Mouse (Mus musculus) embryonic fibroblast, embryonic 13.5 days (primary cell): ENCODE results near the gene Sgsm3. TPM values are rescaled to one million over a fixed set of nuclear protein-coding genes. Genes with fewer than 3 reads are reported as not detected.
A peak's percentile ranks its signal among the peaks of the same experiment; 100 is the strongest.

Experiments used
- H3K27ac ChIP-seq: 2 replicates; pipeline ENCODE4 v1.5.1; 2012; ENCODE audit warnings: low read length, control low read depth, inconsistent platforms; ENCODE audit not compliant: insufficient read depth
- H3K4me1 ChIP-seq: 2 replicates; pipeline ENCODE4 v1.6.1; 2011; ENCODE audit warnings: low read length; ENCODE audit not compliant: control insufficient read depth, insufficient read depth
- H3K4me3 ChIP-seq: 2 replicates; pipeline ENCODE4 v1.5.1; 2011; ENCODE audit warnings: mild to moderate bottlenecking, control low read depth, low read length; ENCODE audit not compliant: insufficient read depth
- CTCF ChIP-seq: IDR thresholded peaks from 2 replicates; pipeline ENCODE4 v1.5.1; 2011; ENCODE audit warnings: mild to moderate bottlenecking, control low read depth, low read length, moderate library complexity, borderline replicate concordance; ENCODE audit not compliant: insufficient read depth
- POLR2A ChIP-seq: IDR thresholded peaks from 2 replicates; pipeline ENCODE4 v1.6.1; 2011; ENCODE audit warnings: low read depth, mild to moderate bottlenecking, control low read depth, low read length, moderate library complexity
- polyA plus RNA-seq: library from polyadenylated mRNA; stranded (reverse); fragments of >200 nt; gene quantifications from 2 replicates; pipeline ENCODE4 v1.2.4, GENCODE M21; 2011; ENCODE audit warnings: low read depth; ENCODE audit not compliant: missing spikeins, insufficient read length

The Sgsm3 gene
- polyA plus RNA-seq, 1 experiment = 18.1 TPM

GRCm38 (mm10) chr15:81016488-81016887, 38.9 kb downstream of the Sgsm3 start:
- Histone ChIP-seq H3K27ac (no peak overlapping the region), H3K4me1 (no peaks in the 10 kb centered on the region), H3K4me3 (no peak overlapping the region)
- no peak for TF ChIP-seq POLR2A
- no peak for TF ChIP-seq CTCF

DNA sequence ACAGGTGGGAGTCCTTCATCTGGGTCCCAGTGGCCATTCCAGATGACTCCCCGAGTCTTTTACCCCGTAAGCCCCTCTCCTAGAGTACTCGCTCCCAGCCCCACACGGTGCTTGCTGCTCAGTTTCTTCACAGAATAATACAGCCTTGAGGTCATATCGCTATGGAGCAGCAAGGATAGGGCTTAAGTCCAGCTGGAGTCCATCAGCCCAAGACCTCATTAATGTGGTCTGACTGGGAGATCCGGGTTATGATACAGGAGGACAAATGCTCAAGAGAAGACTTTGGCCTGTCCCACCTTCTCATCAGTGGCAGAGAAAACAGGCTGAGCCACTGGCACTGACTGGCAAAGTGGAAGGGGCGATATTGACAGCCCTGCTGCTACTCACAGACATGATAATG, 39.7 kb downstream of the Sgsm3 start:
- H3K27ac ChIP-seq = no peak overlapping the region
- H3K4me1 ChIP-seq = no peaks in the 10 kb centered on the region
- TF ChIP-seq POLR2A (no peak), CTCF (no peak)
- H3K4me3 ChIP-seq = no peak overlapping the region

DNA sequence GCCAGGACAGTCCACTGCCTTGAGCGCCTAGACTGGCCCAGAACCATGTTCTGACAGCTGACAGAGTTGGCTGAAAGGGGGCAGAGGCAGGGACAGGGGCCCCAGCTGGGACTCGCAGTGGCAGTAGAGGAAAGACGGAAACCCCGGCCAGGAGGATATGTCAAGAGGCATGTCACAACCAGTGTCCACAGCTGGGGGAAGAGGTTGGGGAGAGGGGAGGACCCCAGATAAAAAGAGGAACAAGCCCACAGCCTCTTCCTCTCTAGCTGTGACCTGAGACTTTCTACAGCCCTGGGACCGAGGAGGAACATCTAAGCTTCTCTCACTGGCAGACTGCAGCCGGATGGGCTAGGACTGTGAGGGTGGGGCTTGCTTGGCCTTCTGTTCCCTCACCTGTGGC, 43.8 kb downstream of the Sgsm3 start:
- Histone ChIP-seq H3K4me1 (no peaks in the 10 kb centered on the region), H3K27ac (no peak overlapping the region), H3K4me3 (no peak overlapping the region)
- TF ChIP-seq POLR2A (no peak), CTCF (no peak)

DNA sequence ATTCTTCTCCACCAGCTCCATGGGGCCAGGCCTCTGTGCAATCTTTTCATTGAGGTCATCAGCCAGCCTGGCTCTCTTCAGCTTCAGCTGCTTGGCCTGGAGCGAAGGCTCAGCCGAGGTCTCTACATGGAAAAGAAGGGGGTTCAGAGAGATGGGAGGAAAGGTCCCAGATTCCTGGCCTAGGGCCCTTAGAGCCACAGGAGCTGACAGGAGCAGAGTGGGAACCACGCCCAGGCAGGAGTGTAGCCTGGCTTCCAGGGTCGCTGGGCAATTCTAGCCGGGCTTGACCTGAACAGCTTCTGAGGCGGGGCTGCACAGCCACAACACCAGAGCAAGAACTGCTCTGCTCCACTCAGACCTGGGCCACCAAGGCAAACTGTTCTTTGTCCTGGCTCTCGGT, 44.9 kb downstream of the Sgsm3 start:
- no peak overlapping the region for H3K4me3 ChIP-seq
- TF ChIP-seq CTCF (no peak), POLR2A (no peak)
- H3K4me1 ChIP-seq = no peaks in the 10 kb centered on the region
- no peak overlapping the region for H3K27ac ChIP-seq

DNA sequence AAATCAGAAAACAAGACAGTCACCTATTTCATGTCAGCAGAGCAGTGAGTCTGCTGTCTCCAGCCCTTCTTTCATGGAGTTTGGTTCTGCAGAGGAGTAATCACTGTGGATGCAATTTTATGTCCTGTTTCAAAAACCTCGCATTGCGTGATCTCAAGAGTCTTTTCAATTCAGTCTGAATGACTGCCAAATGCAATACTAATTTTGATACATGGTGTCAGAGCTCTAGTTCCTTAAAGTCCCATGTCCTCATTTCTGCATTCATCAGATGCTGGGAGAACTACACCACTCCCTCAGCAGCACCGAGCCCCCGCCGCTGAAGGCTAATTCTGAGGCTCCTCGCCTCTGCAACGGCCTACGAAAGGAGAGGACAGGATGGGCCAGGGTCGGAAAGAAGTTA, 46.3 kb downstream of the Sgsm3 start:
- Histone ChIP-seq H3K4me3 (no peak overlapping the region), H3K4me1 (peaks cover 5% of the 10 kb centered on the region), H3K27ac (no peak overlapping the region)
- TF ChIP-seq CTCF = no peak
- no peak for TF ChIP-seq POLR2A

DNA sequence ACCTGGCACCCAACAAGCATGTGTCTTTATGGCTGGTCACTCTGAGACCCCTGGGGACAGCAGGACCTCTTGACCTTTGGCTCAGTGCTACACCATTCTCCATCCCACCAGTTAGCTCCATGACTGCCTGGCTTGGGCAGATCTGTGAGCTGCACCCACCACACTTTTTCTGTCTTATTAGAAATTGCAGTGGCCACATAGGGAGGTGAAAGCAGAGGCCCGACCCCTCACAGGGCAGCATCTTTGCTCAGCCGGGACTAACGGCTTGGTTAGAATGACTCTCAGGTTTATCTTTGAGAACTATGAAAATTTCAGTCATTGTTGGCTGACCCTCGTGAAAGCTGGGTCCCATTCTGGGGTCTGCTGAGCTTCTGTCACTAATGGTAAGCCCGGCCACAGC, 49.3 kb downstream of the Sgsm3 start:
- Histone ChIP-seq H3K4me3 (no peak overlapping the region), H3K27ac (no peak overlapping the region), H3K4me1 (peaks cover 5% of the 10 kb centered on the region)
- TF ChIP-seq POLR2A = no peak
- TF ChIP-seq CTCF = no peak

DNA sequence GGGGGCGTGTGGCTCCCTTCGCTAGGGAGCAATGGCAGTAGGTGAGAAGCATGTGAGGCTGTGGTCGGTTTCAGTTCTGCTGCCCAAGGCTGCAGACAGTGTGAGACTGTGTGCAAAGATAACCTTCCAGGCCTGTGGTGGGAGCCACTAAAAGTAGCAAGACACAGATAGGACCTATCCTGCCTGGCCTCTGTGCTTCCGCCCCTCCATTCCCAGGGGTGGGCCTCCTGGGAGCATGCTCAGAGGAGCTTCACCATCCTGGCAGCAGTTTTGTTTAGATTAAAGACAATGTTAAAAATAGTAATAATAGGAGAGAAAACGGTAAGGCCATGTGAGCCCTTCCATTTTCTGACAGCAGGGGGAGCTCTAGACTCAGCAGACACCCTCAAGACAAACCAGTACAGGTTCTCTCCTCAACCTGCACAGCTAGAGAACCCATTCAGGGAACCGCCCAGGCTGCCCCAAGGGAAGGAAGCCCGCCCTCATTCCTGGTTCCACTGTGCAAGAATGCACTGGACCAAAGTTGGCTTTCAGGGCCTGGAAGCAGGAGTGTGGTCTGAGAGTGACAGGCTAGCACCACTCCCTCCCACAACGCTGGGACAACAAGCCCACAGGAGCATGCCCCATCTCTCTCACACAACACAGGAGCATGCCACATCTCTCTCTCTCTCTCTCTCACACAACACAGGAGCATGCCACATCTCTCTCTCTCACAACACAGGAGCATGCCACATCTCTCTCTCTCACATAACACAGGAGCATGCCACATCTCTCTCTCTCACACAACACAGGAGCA, 50.0 kb downstream of the Sgsm3 start:
- Histone ChIP-seq H3K4me3 (no peak overlapping the region), H3K27ac (peak overlapping the region; percentile 3; the same call in 1 of the 2 replicates), H3K4me1 (peaks cover 5% of the 10 kb centered on the region)
- TF ChIP-seq POLR2A (no peak), CTCF (peak; percentile 50; the same call in 1 of the 2 replicates)

DNA sequence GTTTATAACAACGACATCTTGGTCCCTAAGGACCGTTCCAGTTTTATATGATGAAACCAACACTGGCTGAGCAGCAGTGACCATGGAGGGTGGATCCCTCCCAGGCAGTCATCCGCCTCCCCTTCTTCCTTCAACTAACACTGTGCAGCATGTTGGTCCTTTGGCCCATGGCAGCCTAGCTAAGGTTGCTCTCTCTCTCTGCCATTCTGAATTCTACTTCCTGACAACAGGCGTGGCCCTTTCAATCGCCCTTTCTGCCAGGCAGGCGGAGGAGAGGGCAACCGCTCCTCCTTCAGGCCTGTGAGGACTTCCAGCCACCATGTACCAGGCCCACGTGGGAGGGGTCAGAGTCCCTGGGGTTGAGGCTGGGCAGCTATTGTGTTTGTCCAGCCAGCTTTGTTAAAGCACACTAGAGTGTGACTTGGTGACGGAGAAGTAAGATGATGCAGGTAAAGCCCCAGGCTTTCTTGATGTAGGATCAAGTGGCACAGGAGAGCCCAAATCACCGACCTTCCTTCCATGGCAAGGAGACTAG, 53.4 kb downstream of the Sgsm3 start:
- no peak overlapping the region for H3K4me3 ChIP-seq
- TF ChIP-seq CTCF = no peak
- no peak for TF ChIP-seq POLR2A
- H3K4me1 ChIP-seq = peaks cover 17% of the 10 kb centered on the region
- no peak overlapping the region for H3K27ac ChIP-seq

- Histone ChIP-seq H3K27ac (no peak overlapping the region), H3K4me1 (peaks cover 17% of the 10 kb centered on the region), H3K4me3 (no peak overlapping the region)
- TF ChIP-seq POLR2A (no peak), CTCF (no peak)
Measured at GRCm38 (mm10) chr15:81031611-81032010, 54.0 kb downstream of the Sgsm3 start.

GRCm38 (mm10) chr15:81032941-81033629, 55.5 kb downstream of the Sgsm3 start:
- no peak overlapping the region for H3K27ac ChIP-seq
- H3K4me1 ChIP-seq = peaks cover 12% of the 10 kb centered on the region
- H3K4me3 ChIP-seq = no peak overlapping the region
- TF ChIP-seq CTCF = no peak
- TF ChIP-seq POLR2A = no peak
